Mouse (Mus musculus) embryo, embryonic 11.5 days (tissue): Measurements from ENCODE around the gene Ppm1n.

Experiments used
- DNase-seq: peaks from one replicate; pipeline ENCODE4 v3.0.0-alpha.2; 2012; ENCODE audit warnings: low read depth, low spot score

Gene Ppm1n

GRCm38 (mm10) chr7:19307739-19308453 is 28.0 kb upstream of the Ppm1n start:
- no peak for DNase-seq

- no peak for DNase-seq
Observed at GRCm38 (mm10) chr7:19306819-19307738, 27.2 kb upstream of the Ppm1n start.

GRCm38 (mm10) chr7:19305796-19306765 is 26.2 kb upstream of the Ppm1n start:
- DNase-seq: no peak

- DNase-seq: no peak
Observed at GRCm38 (mm10) chr7:19305413-19305735, 25.5 kb upstream of the Ppm1n start.

- no peak for DNase-seq
Observed at GRCm38 (mm10) chr7:19304501-19305412, 24.9 kb upstream of the Ppm1n start.

- no peak for DNase-seq
Observed at GRCm38 (mm10) chr7:19303770-19304169, 23.9 kb upstream of the Ppm1n start.

GRCm38 (mm10) chr7:19303046-19303305 is 23.1 kb upstream of the Ppm1n start:
- no peak for DNase-seq

- no peak for DNase-seq
Observed at GRCm38 (mm10) chr7:19302264-19303045, 22.6 kb upstream of the Ppm1n start.

GRCm38 (mm10) chr7:19301461-19302263 is 21.8 kb upstream of the Ppm1n start:
- DNase-seq: no peak

- peak; percentile 76 for DNase-seq
Observed at GRCm38 (mm10) chr7:19300501-19301421, 20.9 kb upstream of the Ppm1n start.

GRCm38 (mm10) chr7:19299194-19299593 is 19.3 kb upstream of the Ppm1n start:
- no peak for DNase-seq

GRCm38 (mm10) chr7:19297794-19298193 is 17.9 kb upstream of the Ppm1n start:
- no peak for DNase-seq

- DNase-seq: no peak
Observed at GRCm38 (mm10) chr7:19297034-19297433, 17.2 kb upstream of the Ppm1n start.

- peak; percentile 87 for DNase-seq
Observed at GRCm38 (mm10) chr7:19295503-19296185, 15.8 kb upstream of the Ppm1n start.

GRCm38 (mm10) chr7:19290969-19291596 is 11.2 kb upstream of the Ppm1n start:
- no peak for DNase-seq

GRCm38 (mm10) chr7:19284763-19285162 is 4.9 kb upstream of the Ppm1n start:
- no peak for DNase-seq

GRCm38 (mm10) chr7:19283406-19283804 is 3.5 kb upstream of the Ppm1n start:
- no peak for DNase-seq
